Mouse (Mus musculus): ENCODE measurements around the gene Mrtfa.
A peak's percentile ranks its signal among the peaks of the same experiment; 100 is the strongest.
"Not testable (repeated sequence)": the region's sequence is repeated elsewhere in the genome, so short reads cannot be mapped to it uniquely, and the experiment has no call there.

The Mrtfa gene

GRCm38 (mm10) chr15:81190630-81191178 lies at the start of gene Mrtfa:
TSS of gene Mrtfa (minus strand) at chr15:81190757.
- peak; percentile 100 for DNase-seq (ENCODE audit: low spot score in 2 of 2)

GRCm38 (mm10) chr15:81239794-81240343 lies 49.3 kb upstream of the Mrtfa start:
- DNase-seq (ENCODE audit: low spot score in 2 of 2): no peak

GRCm38 (mm10) chr15:81239261-81239660 lies 48.7 kb upstream of the Mrtfa start:
- peak in 1 of 2 experiments; percentile 15 for DNase-seq (ENCODE audit: low spot score in 2 of 2)

- no peak for DNase-seq (ENCODE audit: low spot score in 2 of 2)
These were observed 46.9 kb upstream of the Mrtfa start for GRCm38 (mm10) chr15:81237471-81237870.

- no peak for DNase-seq (ENCODE audit: low spot score in 2 of 2)
These were observed 45.5 kb upstream of the Mrtfa start for GRCm38 (mm10) chr15:81236062-81236461.

GRCm38 (mm10) chr15:81235086-81235920 lies 44.7 kb upstream of the Mrtfa start, which contains the start of gene Mchr1:
TSS of gene Mchr1 (plus strand) at chr15:81235499.
- no peak for DNase-seq (ENCODE audit: low spot score in 2 of 2)

GRCm38 (mm10) chr15:81231325-81231724 lies 40.8 kb upstream of the Mrtfa start:
- DNase-seq (ENCODE audit: low spot score in 2 of 2): no peak

- DNase-seq (ENCODE audit: low spot score in 2 of 2): no peak
These were observed 39.2 kb upstream of the Mrtfa start for GRCm38 (mm10) chr15:81229791-81230190.

- no peak for DNase-seq (ENCODE audit: low spot score in 2 of 2)
These were observed 37.7 kb upstream of the Mrtfa start for GRCm38 (mm10) chr15:81228258-81228657.

GRCm38 (mm10) chr15:81227275-81227674 lies 36.7 kb upstream of the Mrtfa start:
- no peak for DNase-seq (ENCODE audit: low spot score in 2 of 2)

GRCm38 (mm10) chr15:81226796-81227195 lies 36.2 kb upstream of the Mrtfa start:
- DNase-seq (ENCODE audit: low spot score in 2 of 2): no peak

- DNase-seq (ENCODE audit: low spot score in 2 of 2): no peak
These were observed 35.2 kb upstream of the Mrtfa start for GRCm38 (mm10) chr15:81225732-81226131.

- no peak for DNase-seq (ENCODE audit: low spot score in 2 of 2)
These were observed 34.5 kb upstream of the Mrtfa start for GRCm38 (mm10) chr15:81225016-81225415.

- no peak for DNase-seq (ENCODE audit: low spot score in 2 of 2)
These were observed 30.9 kb upstream of the Mrtfa start for GRCm38 (mm10) chr15:81221446-81221845.

- DNase-seq (ENCODE audit: low spot score in 2 of 2): not testable (repeated sequence)
These were observed 29.5 kb upstream of the Mrtfa start for GRCm38 (mm10) chr15:81220051-81220450.

- DNase-seq (ENCODE audit: low spot score in 2 of 2): no peak
These were observed 28.5 kb upstream of the Mrtfa start for GRCm38 (mm10) chr15:81219054-81219453.

- DNase-seq (ENCODE audit: low spot score in 2 of 2): no peak
These were observed 26.5 kb upstream of the Mrtfa start for GRCm38 (mm10) chr15:81216906-81217653.

- DNase-seq (ENCODE audit: low spot score in 2 of 2): no peak
These were observed 22.4 kb upstream of the Mrtfa start for GRCm38 (mm10) chr15:81212976-81213375.

- no peak for DNase-seq (ENCODE audit: low spot score in 2 of 2)
These were observed 19.9 kb upstream of the Mrtfa start for GRCm38 (mm10) chr15:81210496-81210895.

- no peak for DNase-seq (ENCODE audit: low spot score in 2 of 2)
These were observed 11.9 kb upstream of the Mrtfa start for GRCm38 (mm10) chr15:81202462-81202861.

GRCm38 (mm10) chr15:81199372-81199959 lies 8.9 kb upstream of the Mrtfa start:
- peak in 1 of 2 experiments; percentile 59 for DNase-seq (ENCODE audit: low spot score in 2 of 2)

- DNase-seq (ENCODE audit: low spot score in 2 of 2): no peak
These were observed 7.9 kb upstream of the Mrtfa start for GRCm38 (mm10) chr15:81198447-81198846.

Measured in heart, adult 9 months (tissue).